Mouse (Mus musculus): ENCODE measurements around the gene Vps41. TPM values are rescaled to one million over a fixed set of nuclear protein-coding genes. Genes with fewer than 3 reads are reported as not detected.

Gene Vps41
- polyA plus RNA-seq (2014; fragmentation: Illumina TruSeq; extraction: RNeasy Lipid Tissue Mini Kit (QIAGEN cat#74804)) = 161 TPM

GRCm38 (mm10) chr13:18717185-18717584 lies at the start of gene Vps41:
Gene Vps41, plus strand, starts transcription at chr13:18717286.

Other genes with a start within 250 kb of the Vps41 start
- 0.43 TPM for gene Amph, start 230.9 kb downstream of the Vps41 start, polyA plus RNA-seq (2014; fragmentation: Illumina TruSeq; extraction: RNeasy Lipid Tissue Mini Kit (QIAGEN cat#74804))

All from ovary, adult 10 weeks (tissue).